Mouse (Mus musculus): Measurements from ENCODE around the gene Hist1h4c. TPM values are rescaled to one million over a fixed set of nuclear protein-coding genes. Genes with fewer than 3 reads are reported as not detected.
"Not testable (repeated sequence)": the region's sequence is repeated elsewhere in the genome, so short reads cannot be mapped to it uniquely, and the experiment has no call there.

Hist1h4c gene
- total and polyA plus RNA-seq, 3 experiments: 4.1 to 2,008 TPM; not detected in 1

DNA sequence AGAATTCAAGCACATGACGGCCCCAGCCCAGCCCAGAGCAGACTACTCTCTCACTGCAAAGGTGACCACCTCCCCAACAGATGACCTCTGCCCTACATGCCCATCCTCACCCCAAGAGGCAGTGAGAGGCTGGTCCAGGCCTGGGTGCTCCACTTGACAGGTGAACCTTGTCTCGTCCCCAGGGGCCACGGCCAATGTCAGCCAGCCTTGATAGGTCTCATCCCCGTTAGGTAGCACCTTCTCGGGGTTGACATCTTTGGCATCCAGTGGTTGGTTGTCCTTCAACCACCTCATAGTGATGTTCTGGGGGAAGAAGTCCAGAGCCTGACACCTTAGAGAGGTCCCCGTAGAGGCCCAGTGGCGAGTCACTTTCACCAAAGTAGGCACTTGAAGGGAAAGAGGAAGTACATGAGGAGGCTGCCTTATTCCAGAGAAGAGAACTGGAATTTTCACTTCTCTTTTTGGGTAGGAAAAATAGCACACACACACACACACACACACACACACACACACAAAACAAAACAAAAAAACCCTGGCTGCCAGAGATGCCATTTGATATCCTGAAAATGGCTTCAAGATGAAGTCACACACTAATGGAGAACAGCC is 7.6 kb upstream of the Hist1h4c start:
- peaks cover 0 to 10% of the 10 kb centered on the region in 2 experiments; a peak in 2 of 4 replicates for H3K36me3 ChIP-seq (ENCODE audit: control insufficient read depth in 1 of 2, insufficient read depth in 2 of 2, low read length in 2 of 2)
- DNase-seq (ENCODE audit: low read depth, low spot score): peak; percentile 64
- H3K27me3 ChIP-seq (ENCODE audit: control insufficient read depth in 1 of 2, insufficient read depth in 2 of 2, low read length in 2 of 2): no peaks in the 10 kb centered on the region
- H3K9me3 ChIP-seq (replicated peaks; ENCODE audit: insufficient read depth, low read length): no peaks in the 10 kb centered on the region
- no peaks in the 10 kb centered on the region for H3K79me2 ChIP-seq (ENCODE audit: control insufficient read depth, insufficient read depth, low read length, poor library complexity)
- H3K4me1 ChIP-seq (ENCODE audit: control insufficient read depth in 1 of 2, insufficient read depth in 2 of 2, low read length in 2 of 2): peaks cover 0 to 19% of the 10 kb centered on the region in 2 experiments; a peak in 2 of 4 replicates
- TF ChIP-seq POLR2A (IDR thresholded peaks at IDR 0.05; ENCODE audit: control insufficient read depth in 1 of 2, insufficient read depth in 1 of 2, low read depth in 1 of 2, low read length in 2 of 2, poor library complexity in 1 of 2): no peak
- TF ChIP-seq TBP (IDR thresholded peaks at IDR 0.05; ENCODE audit: low read depth, low read length): peak; percentile 50; the same call in 1 of the 2 replicates
- no peak overlapping the region for H3K4me3 ChIP-seq (ENCODE audit: control insufficient read depth in 1 of 2, insufficient read depth in 1 of 2, low read depth in 2 of 2, low read length in 2 of 2)
- no peak overlapping the region for H3K9ac ChIP-seq (ENCODE audit: control insufficient read depth, low read depth, low read length, poor library complexity, severe bottlenecking)
- H3K27ac ChIP-seq (ENCODE audit: control insufficient read depth, low read depth, low read length): no peak overlapping the region

- H3K79me2 ChIP-seq (ENCODE audit: control insufficient read depth, insufficient read depth, low read length, poor library complexity); H3K9me3 ChIP-seq (replicated peaks; ENCODE audit: insufficient read depth, low read length); H3K9ac ChIP-seq (ENCODE audit: control insufficient read depth, low read depth, low read length, poor library complexity, severe bottlenecking); H3K27me3 ChIP-seq (ENCODE audit: control insufficient read depth in 1 of 2, insufficient read depth in 2 of 2, low read length in 2 of 2); H3K27ac ChIP-seq (ENCODE audit: control insufficient read depth, low read depth, low read length); H3K4me3 ChIP-seq (ENCODE audit: control insufficient read depth in 1 of 2, insufficient read depth in 1 of 2, low read depth in 2 of 2, low read length in 2 of 2); DNase-seq (ENCODE audit: low read depth, low spot score): not testable (repeated sequence)
- peaks cover 0 to 27% of the 10 kb centered on the region in 2 experiments; a peak in 2 of 4 replicates for H3K36me3 ChIP-seq (ENCODE audit: control insufficient read depth in 1 of 2, insufficient read depth in 2 of 2, low read length in 2 of 2)
- peaks cover 0 to 18% of the 10 kb centered on the region in 2 experiments; a peak in 2 of 4 replicates for H3K4me1 ChIP-seq (ENCODE audit: control insufficient read depth in 1 of 2, insufficient read depth in 2 of 2, low read length in 2 of 2)
Observed at GRCm38 (mm10) chr13:23702801-23703200, 4.5 kb upstream of the Hist1h4c start.

DNA sequence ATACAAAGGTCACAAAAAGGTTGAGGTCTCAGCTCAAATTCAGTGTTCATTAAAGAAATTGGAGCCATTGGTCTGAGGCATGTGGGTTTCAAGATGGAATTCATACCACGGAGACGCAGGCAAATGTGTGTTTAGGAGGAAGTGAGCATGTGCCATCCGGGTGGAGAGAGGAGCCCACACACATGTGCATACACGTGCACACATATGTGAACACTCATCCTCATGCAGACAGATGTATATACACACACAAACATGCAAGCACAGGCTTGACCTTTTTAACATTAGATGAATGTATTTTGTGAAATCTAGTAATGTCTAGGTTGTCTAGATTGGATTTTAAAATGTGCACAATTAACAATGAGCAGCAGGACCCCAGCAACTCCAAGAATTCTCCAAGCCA is 4.0 kb upstream of the Hist1h4c start:
- DNase-seq (ENCODE audit: low read depth, low spot score): no peak
- Histone ChIP-seq H3K4me1 (ENCODE audit: control insufficient read depth in 1 of 2, insufficient read depth in 2 of 2, low read length in 2 of 2) (peaks cover 0 to 18% of the 10 kb centered on the region in 2 experiments; a peak in 2 of 4 replicates), H3K36me3 (ENCODE audit: control insufficient read depth in 1 of 2, insufficient read depth in 2 of 2, low read length in 2 of 2) (peaks cover 0 to 27% of the 10 kb centered on the region in 2 experiments; a peak in 2 of 4 replicates), H3K27me3 (ENCODE audit: control insufficient read depth in 1 of 2, insufficient read depth in 2 of 2, low read length in 2 of 2) (no peaks in the 10 kb centered on the region), H3K27ac (ENCODE audit: control insufficient read depth, low read depth, low read length) (no peak overlapping the region), H3K9me3 (replicated peaks; ENCODE audit: insufficient read depth, low read length) (no peaks in the 10 kb centered on the region), H3K4me3 (ENCODE audit: control insufficient read depth in 1 of 2, insufficient read depth in 1 of 2, low read depth in 2 of 2, low read length in 2 of 2) (no peak overlapping the region), H3K79me2 (ENCODE audit: control insufficient read depth, insufficient read depth, low read length, poor library complexity) (no peaks in the 10 kb centered on the region; the same call in 1 of the 2 replicates), H3K9ac (ENCODE audit: control insufficient read depth, low read depth, low read length, poor library complexity, severe bottlenecking) (no peak overlapping the region)
- no peak for TF ChIP-seq POLR2A (IDR thresholded peaks at IDR 0.05; ENCODE audit: control insufficient read depth in 1 of 2, insufficient read depth in 1 of 2, low read depth in 1 of 2, low read length in 2 of 2, poor library complexity in 1 of 2)
- TF ChIP-seq GABPA (IDR thresholded peaks at IDR 0.05; ENCODE audit: low read depth, low read length): no peak
- no peak for TF ChIP-seq UBTF (IDR thresholded peaks at IDR 0.05; ENCODE audit: borderline replicate concordance, insufficient read depth, low read depth, low read length)
- no peak for TF ChIP-seq EP300 (IDR thresholded peaks at IDR 0.05; ENCODE audit: low read depth in 1 of 2, low read length in 2 of 2)
- no peak for TF ChIP-seq KAT2A (conservative IDR thresholded peaks at IDR 0.05; ENCODE audit: low read depth, low read length)

Data from MEL (cell line).